In genomic region chr15:95828647-95829254, GRCm38 (mm10) we compare ENCODE assay signal across 7 mouse cellular contexts. TPM values are rescaled to one million over a fixed set of nuclear protein-coding genes. Genes with fewer than 3 reads are reported as not detected.
DNase-seq lines count a peak whose midpoint lies in the region; ATAC-seq lines count a peak whose summit lies in the region.

No protein-coding gene starts in this region.

- peaks cover 10% of the 10 kb centered on the region for H3K4me1 ChIP-seq in embryonic facial prominence, embryonic 11.5 days (ENCODE audit: control insufficient read depth, insufficient read depth, low read length)
- H3K4me1 ChIP-seq in hindbrain, embryonic 13.5 days (replicated peaks), result peaks cover 40% of the 10 kb centered on the region
- peaks cover 46% of the 10 kb centered on the region for H3K4me1 ChIP-seq in lung, embryonic 15.5 days

- WGBS in embryonic facial prominence, embryonic 11.5 days, result 32% methylated on average over 10 of the region's 10 CpGs
- WGBS in hindbrain, embryonic 13.5 days, result 38% methylated on average over 10 of the region's 10 CpGs
- 20% methylated on average over 10 of the region's 10 CpGs for WGBS in lung, embryonic 15.5 days

- DNase-seq in NIH3T3 (ENCODE audit: low read depth), result peak; percentile 90
- DNase-seq in embryonic facial prominence, embryonic 11.5 days (ENCODE audit: low spot score), result peak; percentile 42
- DNase-seq in urinary bladder, postnatal 25 days (ENCODE audit: low spot score), result no peak
- DNase-seq in left cerebral cortex, postnatal 36 days (ENCODE audit: low spot score in 2 of 2), result no peak
- DNase-seq in frontal cortex, postnatal 36 days (ENCODE audit: low spot score in 2 of 2), result no peak

- H3K4me3 ChIP-seq in embryonic facial prominence, embryonic 11.5 days (ENCODE audit: low read depth, low read length), result no peak overlapping the region
- no peak overlapping the region for H3K4me3 ChIP-seq in hindbrain, embryonic 13.5 days
- no peak overlapping the region for H3K4me3 ChIP-seq in lung, embryonic 15.5 days

- H3K9ac ChIP-seq in embryonic facial prominence, embryonic 11.5 days (replicated peaks; ENCODE audit: low read length), result no peak overlapping the region
- H3K9ac ChIP-seq in hindbrain, embryonic 13.5 days, result no peak overlapping the region
- no peak overlapping the region for H3K9ac ChIP-seq in lung, embryonic 15.5 days

- H3K36me3 ChIP-seq in embryonic facial prominence, embryonic 11.5 days (replicated peaks; ENCODE audit: control insufficient read depth, insufficient read depth, low read depth, low read length), result no peaks in the 10 kb centered on the region
- H3K36me3 ChIP-seq in hindbrain, embryonic 13.5 days, result peaks cover 4% of the 10 kb centered on the region; the same call in 1 of the 2 replicates
- H3K36me3 ChIP-seq in lung, embryonic 15.5 days, result no peaks in the 10 kb centered on the region

- ATAC-seq in embryonic facial prominence, embryonic 11.5 days (replicated peaks; ENCODE audit: insufficient number of reproducible peaks, low FRiP score, low TSS enrichment, low read depth), result 0 out of 2 replicates have a peak, but pooled peaks have one; percentile 45
- 0 out of 2 replicates have a peak, but pooled peaks have one; percentile 34 for ATAC-seq in hindbrain, embryonic 13.5 days (ENCODE audit: low FRiP score)
- ATAC-seq in lung, embryonic 15.5 days (ENCODE audit: borderline replicate concordance, extremely low read depth, low FRiP score, low TSS enrichment), result peak; percentile 83

- H3K27me3 ChIP-seq in embryonic facial prominence, embryonic 11.5 days (ENCODE audit: control insufficient read depth, insufficient read depth, low read length), result no peaks in the 10 kb centered on the region
- H3K27me3 ChIP-seq in hindbrain, embryonic 13.5 days, result no peaks in the 10 kb centered on the region
- no peaks in the 10 kb centered on the region for H3K27me3 ChIP-seq in lung, embryonic 15.5 days

- intact Hi-C loops in left cerebral cortex, postnatal 36 days (cut with DNase I), result no loop called here

- H3K4me2 ChIP-seq in embryonic facial prominence, embryonic 11.5 days (ENCODE audit: low read depth, low read length), result no peak overlapping the region
- 0 out of 2 replicates have a peak overlapping the region, but pooled peaks have one; percentile 1 for H3K4me2 ChIP-seq in hindbrain, embryonic 13.5 days
- H3K4me2 ChIP-seq in lung, embryonic 15.5 days, result peak overlapping the region; percentile 29

- H3K27ac ChIP-seq in embryonic facial prominence, embryonic 11.5 days (replicated peaks; ENCODE audit: low read depth, low read length), result peak overlapping the region; percentile 48
- H3K27ac ChIP-seq in hindbrain, embryonic 13.5 days, result peak overlapping the region; percentile 63
- H3K27ac ChIP-seq in lung, embryonic 15.5 days, result peak overlapping the region; percentile 86

- no peaks in the 10 kb centered on the region for H3K9me3 ChIP-seq in embryonic facial prominence, embryonic 11.5 days (replicated peaks; ENCODE audit: control insufficient read depth, low read length)
- no peaks in the 10 kb centered on the region for H3K9me3 ChIP-seq in hindbrain, embryonic 13.5 days
- no peaks in the 10 kb centered on the region for H3K9me3 ChIP-seq in lung, embryonic 15.5 days

RNA-seq across cellular contexts. Expression of gene Ano6, which starts 38.1 kb away (rescaled TPM):
- 39.6 and 43.9 TPM in 2 replicates for polyA plus RNA-seq in embryonic facial prominence, embryonic 11.5 days (2014; fragmentation: Nextera tagmentation; extraction: Ambion mirVana)
- 28.7 and 31.2 TPM in 2 replicates for polyA plus RNA-seq in hindbrain, embryonic 13.5 days (2015; fragmentation: Nextera tagmentation; extraction: Ambion mirVana)
- polyA plus RNA-seq in lung, embryonic 15.5 days (2015; fragmentation: Nextera tagmentation; extraction: Ambion mirVana), result 39.5 and 44.0 TPM in 2 replicates
- 10 to 100 TPM; 17.9 to 22.9 TPM for total RNA-seq in left cerebral cortex, postnatal 36 days (2021)

Comparison
In these comparisons a context has a peak if more than half of its experiments do, and no peak if none do; other contexts are left out.
1. DNase-seq: peak in NIH3T3 (single experiment) and embryonic facial prominence, embryonic 11.5 days (single experiment); none in urinary bladder, postnatal 25 days (single experiment), left cerebral cortex, postnatal 36 days (0 of 2) and frontal cortex, postnatal 36 days (0 of 2).
2. Peak in every context shown above with its lines, with median percentiles within 50 percentile points of each other: ATAC-seq and H3K27ac ChIP-seq.